8 mouse cellular contexts compared by ENCODE assay signal in the genomic region with DNA sequence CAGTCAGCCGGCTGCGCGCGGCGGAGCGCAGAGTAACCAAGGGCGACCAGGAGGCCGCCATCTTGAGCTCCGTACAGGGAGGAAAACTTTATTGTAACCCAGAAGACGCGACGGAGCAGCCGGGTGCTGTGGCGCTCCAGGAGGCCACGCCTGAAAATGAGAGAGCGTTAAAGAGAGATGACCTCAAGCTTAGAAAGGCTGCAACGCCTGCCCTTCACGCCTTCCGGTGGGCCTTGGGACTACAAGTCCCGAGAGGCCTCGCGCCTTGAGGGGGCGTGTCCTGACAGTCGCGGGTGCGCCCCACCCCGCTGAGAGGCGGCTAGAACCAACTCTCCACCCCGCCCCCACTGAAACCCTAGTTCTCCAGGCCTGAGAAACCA. TPM values are rescaled to one million over a fixed set of nuclear protein-coding genes. Genes with fewer than 3 reads are reported as not detected.
DNase-seq lines count a peak whose midpoint lies in the region; ATAC-seq lines count a peak whose summit lies in the region.

TSS of gene Afg1l (minus strand) at position 225 of the 380 bp plus-strand sequence.

- H3K4me3 ChIP-seq in lung, embryonic 16.5 days (ENCODE audit: low read length): peak within 1 kb of the TSS; percentile 65

- DNase-seq in MN1 (ENCODE audit: low spot score): peak; percentile 100
- peak; percentile 94 for DNase-seq in cerebellum, adult 8-10 months
- peak; percentile 90 for DNase-seq in forelimb bud, embryonic 11.5 days (ENCODE audit: low read depth, low spot score)
- peak; percentile 87 for DNase-seq in layer of hippocampus, adult 9-10 months (ENCODE audit: low spot score)
- DNase-seq in ovary, postnatal 36 days (ENCODE audit: low spot score): peak; percentile 95
- DNase-seq in thymus, postnatal 25 days: peak; percentile 97

- 0% methylated on average over 29 of the region's 29 CpGs for whole genome bisulfite sequencing in lung, embryonic 16.5 days

- H3K36me3 ChIP-seq in lung, embryonic 16.5 days (ENCODE audit: control insufficient read depth, insufficient read depth, low read length): no peaks in the 10 kb centered on the region

- peaks cover 8% of the 10 kb centered on the region; the same call in 1 of the 2 replicates for H3K4me1 ChIP-seq in lung, embryonic 16.5 days (replicated peaks; ENCODE audit: control insufficient read depth, insufficient read depth, low read length)

- peak within 1 kb of the TSS; percentile 95 for H3K27ac ChIP-seq in lung, embryonic 16.5 days (ENCODE audit: low read length)

- H3K4me2 ChIP-seq in lung, embryonic 16.5 days (ENCODE audit: low read depth, low read length): peak within 1 kb of the TSS; percentile 90

- H3K9me3 ChIP-seq in lung, embryonic 16.5 days (ENCODE audit: control insufficient read depth, low read length): no peaks in the 10 kb centered on the region

- H3K27me3 ChIP-seq in lung, embryonic 16.5 days (ENCODE audit: control insufficient read depth, insufficient read depth, low read depth, low read length): no peaks in the 10 kb centered on the region

- peak within 1 kb of the TSS; percentile 83 for H3K9ac ChIP-seq in lung, embryonic 16.5 days (ENCODE audit: low read length)

- peak; percentile 96 to 98 for ATAC-seq in hematopoietic stem cell, adult 5-6 weeks (replicated peaks in 1 of 2; ENCODE audit: insufficient read depth in 1 of 2, low FRiP score in 2 of 2, low TSS enrichment in 1 of 2, low read depth in 1 of 2, poor library complexity in 2 of 2, severe bottlenecking in 2 of 2)
- peak; percentile 97 for ATAC-seq in lung, embryonic 16.5 days (ENCODE audit: low read depth)

RNA-seq across cellular contexts. Expression of gene Afg1l, which starts in this region (rescaled TPM):
- 4.6 and 5.4 TPM in 2 replicates for total RNA-seq in hematopoietic stem cell, adult 5-6 weeks (2017)
- 9.6 and 12.3 TPM in 2 replicates for polyA plus RNA-seq in lung, embryonic 16.5 days (2015; fragmentation: Nextera tagmentation; extraction: Ambion mirVana)

Comparison
In these comparisons a context has a peak if more than half of its experiments do, and no peak if none do; other contexts are left out.
1. Peak in every context shown above with its lines: DNase-seq, ATAC-seq, H3K4me3 ChIP-seq and H3K27ac ChIP-seq.